Mouse (Mus musculus): ENCODE results near the gene Ffar2. TPM values are rescaled to one million over a fixed set of nuclear protein-coding genes. Genes with fewer than 3 reads are reported as not detected.

Gene Ffar2
- polyA plus RNA-seq (2012; rRNA removed) = 0.10 and 0.16 TPM in 2 replicates

GRCm38 (mm10) chr7:30823675-30824074 lies at the start of gene Ffar2:
Ffar2 (minus strand) TSS chr7:30823775.

GRCm38 (mm10) chr7:30861464-30861863 lies 37.9 kb upstream of the Ffar2 start, which contains the start of gene Ffar1:
Ffar1 (minus strand) TSS chr7:30861564.

GRCm38 (mm10) chr7:30856078-30856477 lies 32.5 kb upstream of the Ffar2 start, which contains the start of gene Ffar3:
Ffar3 (minus strand) TSS chr7:30856178.

GRCm38 (mm10) chr7:30787377-30788022 lies 36.1 kb downstream of the Ffar2 start, which contains the start of gene Krtdap:
Krtdap (plus strand) TSS chr7:30787896.

Other genes starting within 250 kb of the Ffar2 start
- 69.9 and 74.4 TPM in 2 replicates for gene Kmt2b, start 235.0 kb downstream of the Ffar2 start, polyA plus RNA-seq (2012; rRNA removed)
- gene Zbtb32, start 224.9 kb downstream of the Ffar2 start, polyA plus RNA-seq (2012; rRNA removed) = 0.18 and 0.21 TPM in 2 replicates
- 2.3 and 2.6 TPM in 2 replicates for gene Upk1a, start 210.9 kb downstream of the Ffar2 start, polyA plus RNA-seq (2012; rRNA removed)
- 788 and 848 TPM in 2 replicates for gene Cox6b1, start 197.6 kb downstream of the Ffar2 start, polyA plus RNA-seq (2012; rRNA removed)
- gene Etv2, start 187.9 kb downstream of the Ffar2 start, polyA plus RNA-seq (2012; rRNA removed) = not detected in 2 replicates
- gene Rbm42, start 173.5 kb downstream of the Ffar2 start, polyA plus RNA-seq (2012; rRNA removed) = 91.4 and 95.2 TPM in 2 replicates
- 35.7 and 41.2 TPM in 2 replicates for gene Haus5, start 158.8 kb downstream of the Ffar2 start, polyA plus RNA-seq (2012; rRNA removed)
- not detected in 2 replicates for gene Pmis2, start 152.2 kb downstream of the Ffar2 start, polyA plus RNA-seq (2012; rRNA removed)
- gene 2200002J24Rik, start 124.8 kb downstream of the Ffar2 start, polyA plus RNA-seq (2012; rRNA removed) = not detected in 2 replicates
- gene Atp4a, start 111.6 kb downstream of the Ffar2 start, polyA plus RNA-seq (2012; rRNA removed) = 1.4 and 1.6 TPM in 2 replicates
- gene Tmem147, start 94.2 kb downstream of the Ffar2 start, polyA plus RNA-seq (2012; rRNA removed) = 182 and 186 TPM in 2 replicates
- gene Gapdhs, start 80.1 kb downstream of the Ffar2 start, polyA plus RNA-seq (2012; rRNA removed) = 0.09 and 0.11 TPM in 2 replicates
- 5.6 and 7.5 TPM in 2 replicates for gene Sbsn, start 72.3 kb downstream of the Ffar2 start, polyA plus RNA-seq (2012; rRNA removed)
- 0.93 and 11.3 TPM in 2 replicates for gene Dmkn, start 60.0 kb downstream of the Ffar2 start, polyA plus RNA-seq (2012; rRNA removed)
- 0.44 and 18.8 TPM in 2 replicates for gene Krtdap, start 35.9 kb downstream of the Ffar2 start, polyA plus RNA-seq (2012; rRNA removed)
- 0.06 TPM in 1 of 2 replicates, not detected in the other for gene Ffar3, start 32.4 kb upstream of the Ffar2 start, polyA plus RNA-seq (2012; rRNA removed)
- not detected in 2 replicates for gene Ffar1, start 37.8 kb upstream of the Ffar2 start, polyA plus RNA-seq (2012; rRNA removed)
- gene Cd22, start 56.6 kb upstream of the Ffar2 start, polyA plus RNA-seq (2012; rRNA removed) = 0.11 and 0.20 TPM in 2 replicates
- gene Mag, start 91.1 kb upstream of the Ffar2 start, polyA plus RNA-seq (2012; rRNA removed) = 1.3 and 1.9 TPM in 2 replicates
- 0.43 TPM in 1 of 2 replicates, not detected in the other for gene Hamp2, start 100.9 kb upstream of the Ffar2 start, polyA plus RNA-seq (2012; rRNA removed)
- gene Hamp, start 120.3 kb upstream of the Ffar2 start, polyA plus RNA-seq (2012; rRNA removed) = not detected in 2 replicates
- 164 and 173 TPM in 2 replicates for gene Usf2, start 133.0 kb upstream of the Ffar2 start, polyA plus RNA-seq (2012; rRNA removed)
- 19.5 and 20.0 TPM in 2 replicates for gene Lsr, start 149.7 kb upstream of the Ffar2 start, polyA plus RNA-seq (2012; rRNA removed)
- 0.36 and 0.61 TPM in 2 replicates for gene Fam187b, start 150.0 kb upstream of the Ffar2 start, polyA plus RNA-seq (2012; rRNA removed)
- gene Fxyd5, start 218.7 kb upstream of the Ffar2 start, polyA plus RNA-seq (2012; rRNA removed) = 17.0 and 23.0 TPM in 2 replicates
- gene Fxyd7, start 227.7 kb upstream of the Ffar2 start, polyA plus RNA-seq (2012; rRNA removed) = 45.5 and 68.3 TPM in 2 replicates
- 14.3 and 25.8 TPM in 2 replicates for gene Fxyd1, start 233.4 kb upstream of the Ffar2 start, polyA plus RNA-seq (2012; rRNA removed)
- 0.65 and 1.6 TPM in 2 replicates for gene Lgi4, start 235.6 kb upstream of the Ffar2 start, polyA plus RNA-seq (2012; rRNA removed)

Measured in central nervous system, embryonic 14 days (tissue).